23 mouse cellular contexts compared by ENCODE assay signal in genomic region chr5:47202164-47202914, GRCm38 (mm10).
"Had no signal": no experiment of that assay in that cellular context is flagged by ENCODE, and none has a peak within 500 bp of the region (broad histone marks: within the 10 kb centered on the region; RNA-seq: fewer than 3 reads in every experiment).

No protein-coding gene starts in this region.

- H3K9me3 ChIP-seq: intestine, embryonic 15.5 days; kidney, embryonic 15.5 days; limb, embryonic 12.5 days; limb, embryonic 15.5 days; neural tube, embryonic 12.5 days; neural tube, embryonic 15.5 days had no signal

- ATAC-seq: intestine, embryonic 15.5 days; liver, postnatal 0 days had no signal

- H3K4me2 ChIP-seq: intestine, embryonic 15.5 days; kidney, embryonic 15.5 days; limb, embryonic 12.5 days; limb, embryonic 15.5 days; liver, embryonic 11.5 days; midbrain, embryonic 11.5 days; neural tube, embryonic 12.5 days; neural tube, embryonic 15.5 days had no signal

- H3K4me3 ChIP-seq: intestine, embryonic 15.5 days; kidney, embryonic 15.5 days; limb, embryonic 12.5 days; limb, embryonic 15.5 days; neural tube, embryonic 12.5 days; neural tube, embryonic 15.5 days had no signal

- DNase-seq: kidney, adult 11 months; kidney, adult 8-10 months; kidney, postnatal 10 days; kidney, postnatal 36 days; left cerebral cortex, postnatal 4 days; liver, postnatal 0 days; midbrain, embryonic 14.5 days; right cerebral cortex, adult 18-20 months; right cerebral cortex, postnatal 14 days; right cerebral cortex, postnatal 4 days; thymus, adult 2 months; thymus, postnatal 14 days; thymus, postnatal 4 days had no signal

- H3K4me1 ChIP-seq: intestine, embryonic 15.5 days; kidney, embryonic 15.5 days; limb, embryonic 12.5 days; limb, embryonic 15.5 days; neural tube, embryonic 12.5 days; neural tube, embryonic 15.5 days had no signal

- H3K9ac ChIP-seq: intestine, embryonic 15.5 days; kidney, embryonic 15.5 days; limb, embryonic 12.5 days; limb, embryonic 15.5 days; liver, embryonic 14.5 days; liver, postnatal 0 days; neural tube, embryonic 12.5 days; neural tube, embryonic 15.5 days had no signal

- H3K27me3 ChIP-seq: intestine, embryonic 15.5 days; kidney, embryonic 15.5 days; limb, embryonic 12.5 days; limb, embryonic 15.5 days; neural tube, embryonic 12.5 days; neural tube, embryonic 15.5 days had no signal

- H3K27ac ChIP-seq: intestine, embryonic 15.5 days; kidney, embryonic 15.5 days; limb, embryonic 12.5 days; limb, embryonic 15.5 days; liver, embryonic 14.5 days; neural tube, embryonic 12.5 days; neural tube, embryonic 15.5 days; stomach, postnatal 0 days had no signal

- H3K36me3 ChIP-seq: intestine, embryonic 15.5 days; kidney, embryonic 15.5 days; limb, embryonic 12.5 days; limb, embryonic 15.5 days; neural tube, embryonic 12.5 days; neural tube, embryonic 15.5 days had no signal
